Mouse (Mus musculus) erythroblast, embryonic 14.5 days (primary cell): ENCODE measurements around the gene Pomp. TPM values are rescaled to one million over a fixed set of nuclear protein-coding genes. Genes with fewer than 3 reads are reported as not detected.

Experiments
- H3K27me3 ChIP-seq: 2 replicates; pipeline ENCODE4 v1.6.1; 2012; ENCODE audit warnings: inconsistent platforms; ENCODE audit not compliant: control insufficient read depth
- H3K36me3 ChIP-seq: 2 replicates; pipeline ENCODE4 v1.6.1; 2012; ENCODE audit warnings: mild to moderate bottlenecking, inconsistent platforms; ENCODE audit not compliant: control insufficient read depth
- H3K4me1 ChIP-seq: 2 replicates; pipeline ENCODE4 v1.6.1; 2012; ENCODE audit warnings: inconsistent platforms; ENCODE audit not compliant: control insufficient read depth
- H3K4me3 ChIP-seq: replicated peaks from 2 replicates; pipeline ENCODE3; 2012; ENCODE audit warnings: moderate library complexity, mild to moderate bottlenecking, inconsistent platforms
- H3K9me3 ChIP-seq: 2 replicates; pipeline ENCODE4 v1.6.1; 2012; ENCODE audit warnings: low read length, inconsistent platforms, mixed read lengths; ENCODE audit not compliant: control insufficient read depth
- GATA1 ChIP-seq: IDR thresholded peaks from 2 replicates; pipeline ENCODE4 v1.6.1; 2012; ENCODE audit warnings: low read length, inconsistent platforms, mixed read lengths
- TAL1 ChIP-seq: IDR thresholded peaks from 3 replicates; pipeline ENCODE4 v1.6.1; 2012; ENCODE audit warnings: low read length, inconsistent platforms, mixed read lengths
- polyA plus RNA-seq: library from polyadenylated mRNA; stranded (reverse); fragments of >175 nt; gene quantifications from 2 replicates; pipeline ENCODE4 v1.2.3, GENCODE M21; 2012

The Pomp gene
- polyA plus RNA-seq, 1 experiment = 1.0 TPM

DNA sequence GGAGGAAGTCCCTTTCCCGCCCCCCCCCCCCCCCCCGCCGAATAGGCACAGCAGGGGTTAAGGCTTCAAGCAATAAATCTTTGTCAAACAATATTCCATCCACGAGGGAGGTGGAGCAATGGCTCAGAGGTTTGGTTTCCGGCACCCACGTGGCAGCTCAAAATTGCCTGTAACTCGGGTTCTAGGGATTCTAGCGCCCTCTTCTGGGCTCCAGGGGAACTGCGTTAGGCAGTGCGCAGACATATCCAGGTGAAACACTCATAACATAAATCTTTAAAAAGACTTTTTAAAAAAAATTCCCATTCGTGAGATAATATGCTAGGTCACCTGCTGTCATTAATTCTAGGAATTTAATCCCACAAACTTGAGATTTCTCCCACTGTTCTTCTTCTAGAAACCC, 46.9 kb downstream of the Pomp start:
- Histone ChIP-seq H3K36me3 (no peaks in the 10 kb centered on the region), H3K4me3 (no peak overlapping the region)
- no peak for TF ChIP-seq TAL1
- TF ChIP-seq GATA1 = no peak

GRCm38 (mm10) chr5:147907851-147908250, 47.6 kb downstream of the Pomp start:
- Histone ChIP-seq H3K27me3 (no peaks in the 10 kb centered on the region), H3K9me3 (peaks cover 5% of the 10 kb centered on the region; the same call in 1 of the 2 replicates), H3K4me3 (no peak overlapping the region), H3K4me1 (no peaks in the 10 kb centered on the region), H3K36me3 (no peaks in the 10 kb centered on the region)
- no peak for TF ChIP-seq GATA1
- TF ChIP-seq TAL1 = no peak

More for the DNA sequence above, 46.9 kb downstream of the Pomp start:
- Histone ChIP-seq H3K27me3 (no peaks in the 10 kb centered on the region), H3K4me1 (peaks cover under 1% of the 10 kb centered on the region), H3K9me3 (peaks cover 5% of the 10 kb centered on the region; the same call in 1 of the 2 replicates)

GRCm38 (mm10) chr5:147910807-147911509, 50.7 kb downstream of the Pomp start:
- Histone ChIP-seq H3K9me3 (peaks cover 5% of the 10 kb centered on the region; the same call in 1 of the 2 replicates), H3K36me3 (no peaks in the 10 kb centered on the region), H3K4me3 (no peak overlapping the region), H3K27me3 (no peaks in the 10 kb centered on the region), H3K4me1 (no peaks in the 10 kb centered on the region)
- no peak for TF ChIP-seq TAL1
- no peak for TF ChIP-seq GATA1

DNA sequence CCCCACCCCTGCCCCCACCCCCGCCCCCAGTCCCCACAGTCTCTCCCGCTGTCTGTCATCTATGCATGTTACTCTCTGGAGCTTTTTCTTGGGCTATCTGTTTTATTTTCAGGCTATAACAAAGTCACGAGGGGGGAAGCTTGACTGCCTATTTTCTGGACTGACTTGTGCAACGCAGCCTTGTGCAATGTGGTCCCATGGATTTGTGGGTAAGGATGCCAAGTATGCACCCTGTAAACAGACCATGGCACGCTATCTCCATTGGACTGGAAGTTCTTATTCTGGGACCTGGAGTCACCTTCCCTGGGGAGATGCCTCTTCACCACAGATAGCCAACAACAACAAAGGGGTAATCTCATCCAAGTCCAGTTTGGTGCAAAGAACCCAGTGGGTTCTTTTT, 51.5 kb downstream of the Pomp start:
- no peaks in the 10 kb centered on the region for H3K36me3 ChIP-seq
- H3K4me3 ChIP-seq = no peak overlapping the region
- TF ChIP-seq TAL1 (no peak), GATA1 (no peak)
- H3K9me3 ChIP-seq = peaks cover 5% of the 10 kb centered on the region; the same call in 1 of the 2 replicates
- H3K4me1 ChIP-seq = no peaks in the 10 kb centered on the region
- H3K27me3 ChIP-seq = no peaks in the 10 kb centered on the region

DNA sequence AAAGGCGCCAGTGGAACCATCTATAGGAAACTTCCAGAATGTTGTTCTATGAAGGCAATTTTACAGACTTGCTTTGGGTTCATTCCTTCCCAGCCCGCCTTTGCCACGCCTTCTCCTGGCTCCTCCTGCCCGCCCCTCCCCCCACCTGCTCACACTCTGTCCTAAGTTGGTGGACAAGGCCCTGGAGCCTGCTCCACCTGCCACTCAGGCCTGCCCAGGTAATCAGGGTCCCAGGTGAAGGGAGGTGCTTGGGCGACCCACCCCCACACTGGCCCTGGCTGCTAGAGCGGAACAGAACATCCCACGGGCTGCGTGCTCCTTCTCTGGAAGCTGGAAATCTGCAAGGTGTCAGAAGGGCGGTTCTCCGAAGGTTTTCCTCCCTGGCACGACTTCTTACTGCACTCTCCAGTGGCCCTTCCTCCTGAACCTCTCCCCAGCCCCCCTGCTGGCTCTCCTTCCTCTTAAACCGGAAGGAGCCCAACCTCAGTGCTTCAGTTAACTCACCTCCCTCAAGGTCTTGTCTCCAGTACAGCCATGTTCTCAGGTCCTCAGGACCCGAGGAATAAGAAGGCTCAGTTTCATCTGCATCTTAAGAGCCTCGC, 53.1 kb downstream of the Pomp start:
- TF ChIP-seq TAL1 (no peak), GATA1 (no peak)
- Histone ChIP-seq H3K36me3 (no peaks in the 10 kb centered on the region), H3K4me3 (no peak overlapping the region), H3K27me3 (no peaks in the 10 kb centered on the region), H3K9me3 (peaks cover 5% of the 10 kb centered on the region; the same call in 1 of the 2 replicates), H3K4me1 (no peaks in the 10 kb centered on the region)

- Histone ChIP-seq H3K27me3 (no peaks in the 10 kb centered on the region), H3K4me3 (no peak overlapping the region), H3K36me3 (no peaks in the 10 kb centered on the region), H3K9me3 (peaks cover 5% of the 10 kb centered on the region; the same call in 1 of the 2 replicates), H3K4me1 (no peaks in the 10 kb centered on the region)
- TF ChIP-seq GATA1 (no peak), TAL1 (no peak)
Observed at GRCm38 (mm10) chr5:147915038-147915566, 54.8 kb downstream of the Pomp start.

- no peaks in the 10 kb centered on the region for H3K4me1 ChIP-seq
- no peaks in the 10 kb centered on the region for H3K27me3 ChIP-seq
- TF ChIP-seq GATA1 (no peak), TAL1 (no peak)
- no peaks in the 10 kb centered on the region for H3K36me3 ChIP-seq
- H3K9me3 ChIP-seq = no peaks in the 10 kb centered on the region; the same call in 1 of the 2 replicates
- H3K4me3 ChIP-seq = no peak overlapping the region
Observed at GRCm38 (mm10) chr5:147916171-147916570, 55.9 kb downstream of the Pomp start.

DNA sequence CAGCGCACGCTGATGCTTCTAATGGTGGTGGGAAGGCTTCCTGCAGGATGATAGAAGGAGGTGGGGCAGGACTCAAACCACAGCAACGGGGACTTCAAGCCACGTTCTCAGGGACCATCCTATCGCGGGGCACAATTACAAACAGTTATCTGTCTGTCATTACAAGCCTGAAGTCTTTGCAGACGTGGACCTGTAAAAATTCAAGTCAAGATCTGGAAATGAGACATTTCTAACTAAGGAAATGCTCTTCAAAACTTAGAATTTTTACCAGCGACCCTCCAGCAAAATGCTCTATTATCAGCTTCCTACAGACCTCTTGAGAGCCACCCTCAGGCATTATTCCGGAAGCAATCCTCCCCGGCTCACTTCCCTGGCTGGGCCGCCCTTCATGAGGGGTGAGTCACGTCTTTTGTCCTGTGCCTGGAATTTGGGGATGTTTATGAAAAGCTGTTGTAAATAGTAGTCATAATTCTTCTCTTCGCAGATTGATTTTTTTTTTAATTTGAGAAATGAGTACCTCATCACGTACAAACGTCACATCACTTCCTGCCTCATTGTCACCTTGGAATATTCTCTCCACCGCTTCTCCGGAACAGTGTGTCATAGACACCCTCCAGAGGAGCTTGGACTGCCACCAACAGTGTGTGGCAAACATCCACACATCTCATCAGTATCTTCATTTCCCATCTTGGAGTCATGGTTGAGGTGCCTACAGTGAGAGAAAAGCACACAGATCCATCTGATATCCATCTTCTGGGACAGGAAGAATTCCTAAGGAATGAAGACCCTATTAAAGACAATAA, 58.0 kb downstream of the Pomp start:
- no peaks in the 10 kb centered on the region for H3K27me3 ChIP-seq
- TF ChIP-seq GATA1 = no peak
- no peak for TF ChIP-seq TAL1
- no peaks in the 10 kb centered on the region for H3K4me1 ChIP-seq
- H3K36me3 ChIP-seq = no peaks in the 10 kb centered on the region
- no peak overlapping the region for H3K4me3 ChIP-seq
- H3K9me3 ChIP-seq = no peaks in the 10 kb centered on the region

DNA sequence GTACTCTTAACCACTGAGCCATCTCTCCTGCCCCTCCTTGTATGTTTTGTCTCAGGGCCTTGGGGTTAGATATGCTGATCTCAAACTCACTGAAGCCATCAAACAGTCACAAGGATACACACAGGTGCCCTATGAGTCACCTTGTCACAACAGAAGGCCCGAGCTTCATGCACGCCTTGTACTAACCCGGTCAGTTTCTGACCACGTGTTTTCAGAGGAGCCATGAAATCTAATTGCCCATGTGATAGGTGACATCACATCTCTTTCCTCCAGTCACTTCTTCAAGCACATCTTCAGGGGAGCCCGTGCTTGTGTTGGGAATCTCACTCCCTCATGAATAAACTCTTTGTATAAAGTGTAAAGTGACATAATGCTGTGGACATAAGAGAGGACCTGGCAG, 64.4 kb downstream of the Pomp start:
- Histone ChIP-seq H3K27me3 (no peaks in the 10 kb centered on the region), H3K4me1 (no peaks in the 10 kb centered on the region), H3K4me3 (no peak overlapping the region), H3K36me3 (no peaks in the 10 kb centered on the region), H3K9me3 (no peaks in the 10 kb centered on the region)
- no peak for TF ChIP-seq GATA1
- no peak for TF ChIP-seq TAL1

Other genes starting within 250 kb of the Pomp start
- gene Flt1, start 134.4 kb upstream of the Pomp start, polyA plus RNA-seq = 0.03 TPM in 1 of 2 replicates, not detected in the other
- 0.69 and 1.5 TPM in 2 replicates for gene Slc46a3, start 34.4 kb downstream of the Pomp start, polyA plus RNA-seq
- not detected in 2 replicates for gene Mtus2, start 96.9 kb downstream of the Pomp start, polyA plus RNA-seq